Mouse (Mus musculus) embryonic fibroblast, embryonic 13.5 days (primary cell): Measurements from ENCODE around the gene Pdcd6.

ENCODE experiments used
- CTCF ChIP-seq: IDR thresholded peaks from 2 replicates; pipeline ENCODE4 v1.5.1; 2011; ENCODE audit warnings: mild to moderate bottlenecking, control low read depth, low read length, moderate library complexity, borderline replicate concordance; ENCODE audit not compliant: insufficient read depth
- POLR2A ChIP-seq: IDR thresholded peaks from 2 replicates; pipeline ENCODE4 v1.6.1; 2011; ENCODE audit warnings: low read depth, mild to moderate bottlenecking, control low read depth, low read length, moderate library complexity

GRCm38 (mm10) chr13:74363176-74363858 is 45.9 kb upstream of the Pdcd6 start:
- TF ChIP-seq POLR2A, result no peak
- TF ChIP-seq CTCF, result no peak
